Mouse (Mus musculus): ENCODE results near the gene Cdk15.

DNA sequence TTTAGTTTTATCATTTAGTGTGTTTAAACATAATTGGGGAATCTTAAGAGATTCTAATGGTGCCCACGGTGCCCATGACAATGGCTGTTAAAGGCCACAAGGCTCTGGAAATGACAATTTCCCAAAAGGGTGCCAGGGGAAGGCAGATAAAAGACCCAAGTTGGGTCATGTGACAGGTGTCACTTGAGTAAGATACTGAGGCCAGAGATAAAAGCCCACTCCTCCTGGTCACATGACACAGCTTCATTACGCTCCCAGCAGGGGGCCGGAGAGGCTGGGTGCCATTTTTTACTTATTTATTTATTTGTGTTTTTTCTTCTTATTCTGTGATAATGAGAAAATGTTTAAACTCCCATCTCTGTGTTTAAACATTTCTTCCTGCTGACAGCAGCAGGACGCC is 104.8 kb downstream of the Cdk15 start:
- TF ChIP-seq CTCF (IDR thresholded peaks at IDR 0.05; ENCODE audit: low read depth, low read length) (no peak), EP300 (IDR thresholded peaks at IDR 0.05; ENCODE audit: insufficient read depth, low read depth, low read length) (no peak), POLR2A (IDR thresholded peaks at IDR 0.05; ENCODE audit: insufficient read depth, low read length) (no peak)
